Mouse (Mus musculus) monocyte, adult 5-6 weeks (primary cell): ENCODE measurements around the gene Arsa. TPM values are rescaled to one million over a fixed set of nuclear protein-coding genes. Genes with fewer than 3 reads are reported as not detected.
"Not testable (repeated sequence)": the region's sequence is repeated elsewhere in the genome, so short reads cannot be mapped to it uniquely, and the experiment has no call there.

Source experiments
- ATAC-seq: fragments of 153-309, 156-312 bp; replicated peaks from 2 replicates; pipeline ENCODE4 v1.8.0; 2017; ENCODE audit warnings: mild to moderate bottlenecking; ENCODE audit not compliant: low TSS enrichment, insufficient number of reproducible peaks, severe bottlenecking, poor library complexity, low FRiP score
- total RNA-seq: library from RNA; stranded (forward); fragments of 200-1000, 200-491, 200-594 nt; gene quantifications from 3 replicates; pipeline ENCODE4 v1.2.3, GENCODE M21; 2017

Gene Arsa
- total RNA-seq, 1 experiment from 2014 or later = 11.2 TPM

DNA sequence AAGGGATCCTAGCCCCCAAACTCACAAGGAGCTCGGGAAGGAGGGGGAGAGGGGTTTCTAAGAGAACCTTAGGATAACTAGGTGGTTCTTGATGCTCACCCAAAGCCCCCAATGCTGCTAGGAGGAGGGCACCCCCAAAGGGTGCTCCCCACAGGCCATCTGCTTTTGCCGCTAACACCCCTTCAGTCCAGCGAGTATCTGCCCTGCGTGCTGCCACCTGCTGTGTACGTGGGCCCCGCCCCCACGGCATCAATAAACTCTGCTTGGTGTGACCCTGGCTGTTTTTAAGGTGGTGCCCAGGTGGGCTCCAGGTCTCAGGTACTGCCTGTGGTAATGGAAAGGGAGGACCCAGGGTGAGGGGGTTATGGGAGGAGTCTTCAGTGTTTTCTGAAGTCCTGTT, 15.0 kb downstream of the Arsa start:
- ATAC-seq = no peak

DNA sequence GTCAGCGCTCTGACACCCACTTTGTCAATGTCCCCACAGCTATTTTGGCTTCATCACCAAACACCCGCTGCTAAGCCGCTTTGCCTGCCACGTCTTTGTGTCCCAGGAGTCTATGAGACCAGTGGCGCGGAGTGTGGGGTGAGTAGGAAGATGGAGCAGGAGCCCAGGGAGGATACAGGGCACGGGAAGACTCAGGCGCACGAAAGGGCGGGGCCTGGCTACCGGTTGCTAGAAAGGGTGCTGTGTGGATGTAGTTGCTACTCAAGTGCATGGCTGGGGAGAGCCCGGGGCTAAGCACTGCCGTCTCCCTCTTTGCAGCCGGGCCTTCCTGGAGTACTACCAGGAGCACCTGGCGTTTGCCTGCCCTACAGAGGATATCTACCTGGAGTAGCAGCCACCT, 15.9 kb downstream of the Arsa start:
- ATAC-seq = no peak

DNA sequence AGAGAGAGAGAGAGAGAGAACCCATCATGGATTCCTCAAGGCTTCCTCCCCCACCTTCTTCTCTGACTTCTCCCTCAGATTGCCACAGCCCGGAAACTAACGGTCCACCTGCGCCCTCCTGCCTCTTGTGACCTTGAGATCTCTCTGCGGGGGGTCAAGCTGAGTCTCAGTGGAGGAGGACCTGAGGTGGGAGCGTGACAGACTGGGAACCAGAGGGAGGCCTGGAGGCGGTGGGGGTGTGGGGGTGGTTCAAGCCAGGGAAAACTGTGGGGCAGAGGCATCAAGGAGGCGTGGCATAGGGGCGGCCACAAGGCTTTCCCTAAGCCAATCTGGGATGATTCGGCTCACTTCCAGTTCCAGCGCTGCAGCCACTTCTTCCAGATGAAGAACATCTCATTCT, 16.9 kb downstream of the Arsa start:
- no peak for ATAC-seq

DNA sequence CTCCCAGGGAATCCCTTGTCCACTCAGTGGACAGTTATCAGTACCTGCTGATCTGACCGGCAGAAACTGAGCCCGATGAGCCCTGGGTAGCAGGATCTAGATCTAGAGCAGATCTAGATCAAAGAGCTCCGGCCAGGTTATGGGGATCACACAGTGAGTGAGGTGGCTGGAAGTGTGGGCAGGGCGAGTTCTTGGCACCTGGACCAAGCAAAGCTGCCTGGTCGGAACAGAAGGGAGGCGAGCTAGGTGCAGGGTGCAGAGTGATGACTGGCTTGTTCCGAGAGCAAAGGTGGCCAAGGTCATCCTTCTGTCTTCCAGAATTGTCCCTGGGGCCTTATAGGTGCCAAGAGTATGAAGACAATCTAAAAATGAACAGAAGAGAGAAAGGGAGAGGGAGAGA, 17.4 kb downstream of the Arsa start:
- ATAC-seq = no peak

DNA sequence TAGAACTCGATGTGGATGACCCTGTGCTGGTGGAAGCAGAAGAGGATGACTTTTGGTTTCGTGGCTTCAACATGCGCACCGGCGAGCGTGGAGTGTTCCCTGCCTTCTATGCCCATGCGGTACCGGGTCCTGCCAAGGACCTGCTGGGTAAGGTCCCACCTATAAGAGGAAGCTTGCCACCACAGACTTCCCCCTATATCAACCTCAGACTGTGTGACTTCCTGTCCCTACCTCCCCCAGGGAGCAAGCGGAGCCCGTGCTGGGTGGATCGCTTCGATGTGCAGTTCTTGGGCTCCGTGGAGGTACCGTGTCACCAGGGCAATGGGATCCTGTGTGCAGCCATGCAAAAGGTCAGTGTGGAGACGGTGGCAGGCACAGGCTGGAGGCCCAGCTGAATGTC, 18.3 kb downstream of the Arsa start:
- no peak; the same call in 1 of the 2 replicates for ATAC-seq

DNA sequence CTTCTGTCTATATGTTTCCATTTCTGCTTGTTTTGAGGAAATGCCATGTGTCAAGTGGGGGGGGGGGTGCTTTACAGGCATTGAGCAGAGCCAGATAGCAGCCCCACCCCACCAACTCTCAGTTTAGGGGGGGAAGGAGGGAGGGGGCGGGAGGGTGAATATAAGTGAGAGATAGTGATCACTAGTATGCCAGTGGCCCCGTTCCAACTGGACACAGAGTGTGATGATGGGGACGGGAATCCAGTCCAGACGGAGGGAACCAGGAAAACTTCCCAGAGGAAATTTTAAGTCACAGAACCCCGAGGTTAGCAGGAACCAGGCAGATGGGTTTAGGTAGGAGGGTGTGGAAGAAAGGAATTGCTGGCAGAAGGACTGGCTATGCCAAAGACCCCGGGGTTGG, 21.6 kb downstream of the Arsa start:
- ATAC-seq = no peak

DNA sequence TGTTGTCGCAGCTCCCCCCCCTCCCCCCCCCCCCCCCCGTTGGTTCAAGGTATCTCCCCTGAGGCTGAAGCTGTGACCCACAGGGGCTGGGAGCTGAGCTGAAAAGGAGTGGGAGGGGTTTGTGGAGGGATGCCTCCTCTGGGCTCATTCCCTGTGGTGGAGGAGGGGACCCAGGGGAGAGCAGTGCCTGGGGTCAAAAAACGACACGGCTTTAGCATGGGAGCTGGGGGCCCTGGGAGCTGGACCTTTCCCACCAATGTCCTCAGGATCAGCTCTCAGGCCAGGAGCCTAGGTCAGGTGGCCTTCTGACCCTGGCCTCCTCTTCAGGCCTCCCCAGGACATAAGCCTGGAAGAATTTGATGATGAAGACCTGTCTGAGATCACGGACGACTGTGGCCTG, 22.4 kb downstream of the Arsa start:
- no peak for ATAC-seq

DNA sequence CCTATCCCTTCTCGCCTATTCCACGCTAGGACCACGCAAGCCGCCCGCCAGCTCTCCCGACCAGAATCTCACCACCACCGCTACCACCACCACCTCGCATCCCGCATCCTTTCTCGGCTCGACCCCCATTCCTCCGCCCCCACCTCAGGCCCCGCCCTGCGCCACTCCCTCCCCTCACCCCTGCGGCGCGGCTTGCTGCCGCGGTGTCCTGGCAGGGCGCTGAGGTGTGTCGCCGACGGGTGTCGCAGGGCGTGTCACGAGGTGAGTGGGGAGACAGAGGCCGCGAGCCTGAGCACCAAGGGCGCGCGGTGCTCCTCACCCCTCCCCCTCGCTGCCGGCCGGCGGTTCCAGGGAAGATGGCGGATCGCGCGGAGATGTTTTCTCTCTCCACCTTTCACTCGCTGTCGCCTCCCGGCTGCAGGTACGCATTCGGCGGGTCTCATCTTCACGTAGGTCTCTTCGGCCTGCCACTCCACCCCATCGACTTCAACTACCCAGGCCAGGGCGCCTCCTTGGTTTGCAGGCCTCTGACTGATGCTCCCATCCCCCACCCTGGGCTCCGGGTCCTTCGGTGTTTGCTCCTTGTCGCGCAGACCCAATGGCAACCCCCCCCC, 23.3 kb downstream of the Arsa start, which contains the start of gene Mapk8ip2:
TSS of gene Mapk8ip2 (plus strand) at position 49 of the 614 bp plus-strand sequence.
- ATAC-seq = no peak

DNA sequence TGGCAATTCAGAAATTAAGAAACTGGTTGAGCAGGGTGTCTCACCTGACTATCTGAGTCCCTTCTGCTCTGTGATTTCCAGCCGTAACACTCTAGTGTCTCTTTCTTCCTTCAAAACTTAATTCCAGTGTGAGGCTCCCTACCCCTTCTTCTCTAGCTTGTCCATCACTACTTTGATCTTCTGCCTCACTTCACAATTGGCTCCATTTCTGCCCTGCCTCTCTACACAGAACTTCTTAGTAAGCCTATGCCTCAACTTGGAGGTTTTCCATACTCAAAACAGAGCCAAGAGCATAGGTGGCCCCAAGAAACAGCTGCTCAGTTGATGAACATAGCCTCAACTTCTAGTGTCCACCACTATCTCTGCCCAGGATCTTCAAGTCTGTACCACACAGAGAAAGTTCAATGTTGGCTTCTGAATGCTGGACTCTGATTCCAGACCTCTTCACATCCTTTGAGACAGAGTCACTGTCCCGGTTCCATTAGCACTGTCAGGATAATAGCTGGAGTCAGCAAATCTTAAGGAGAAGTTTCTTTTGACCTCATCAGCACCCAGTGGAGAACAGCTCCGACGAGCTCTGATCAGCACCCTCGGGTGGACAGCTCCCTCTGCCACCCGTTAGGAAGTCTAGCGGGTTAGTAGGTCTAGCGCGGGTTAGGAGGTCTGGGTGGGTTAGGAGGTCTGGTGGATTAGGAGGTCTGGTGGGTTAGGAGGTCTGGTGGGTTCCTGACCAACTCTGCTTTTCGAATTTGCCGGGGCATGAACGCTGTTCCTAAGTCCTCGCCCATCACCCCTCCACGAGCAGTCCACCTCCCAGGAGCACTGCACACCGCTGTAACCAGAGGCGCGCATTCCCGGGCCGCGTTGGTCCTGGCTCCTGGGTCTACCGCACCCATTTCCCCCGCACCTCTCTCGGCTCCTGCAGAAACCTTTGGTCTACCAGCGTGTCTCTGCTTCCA, 24.0 kb downstream of the Arsa start:
- ATAC-seq = 0 out of 2 replicates have a peak, but pooled peaks have one; percentile 60

DNA sequence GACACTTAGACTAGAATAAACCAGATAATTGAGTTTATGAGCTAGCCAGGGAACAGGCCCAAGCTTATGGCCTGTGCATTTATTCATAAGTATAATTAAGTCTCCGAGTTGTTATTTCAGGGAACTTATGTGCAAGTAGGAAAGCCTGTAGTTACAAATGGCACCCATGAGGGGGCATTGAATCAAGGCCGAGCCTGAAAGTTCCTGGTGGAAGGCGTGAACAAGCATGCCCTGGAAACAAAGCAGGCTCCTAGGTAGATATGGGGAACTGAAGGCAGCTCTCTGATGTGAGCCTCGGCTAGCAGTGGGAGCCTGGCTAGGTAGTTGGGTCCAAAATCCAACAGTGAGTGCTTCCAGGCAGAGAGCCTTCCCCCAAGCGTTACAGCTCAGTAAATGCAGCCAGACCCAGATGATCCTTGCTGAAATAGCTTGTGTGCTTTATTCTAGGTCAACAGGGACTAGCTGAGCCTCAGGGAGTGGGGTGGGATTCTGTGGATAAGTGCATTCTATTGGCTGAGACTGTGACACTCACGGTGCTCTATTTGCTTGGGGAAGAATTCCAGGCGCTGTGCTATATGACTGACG, 34.6 kb downstream of the Arsa start:
- ATAC-seq = no peak

DNA sequence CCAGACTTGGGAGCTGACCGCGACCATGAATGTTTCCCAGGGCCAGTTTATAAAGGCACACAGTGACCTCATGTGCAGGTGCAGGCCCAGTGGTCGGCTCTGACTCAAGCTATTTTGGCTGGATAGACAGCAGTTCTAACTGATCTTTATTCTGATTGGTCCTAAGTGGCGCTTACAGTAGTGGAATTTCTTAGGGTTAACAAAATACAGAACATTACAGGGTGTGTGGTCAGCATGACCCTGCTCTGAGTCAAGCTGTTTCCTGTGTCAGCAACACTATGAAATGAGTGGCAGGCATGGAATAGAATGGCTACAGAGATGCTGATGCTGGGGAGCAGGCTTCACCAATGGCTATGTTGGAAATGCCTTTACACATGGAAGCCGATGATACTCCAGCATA, 41.3 kb downstream of the Arsa start:
- no peak for ATAC-seq

DNA sequence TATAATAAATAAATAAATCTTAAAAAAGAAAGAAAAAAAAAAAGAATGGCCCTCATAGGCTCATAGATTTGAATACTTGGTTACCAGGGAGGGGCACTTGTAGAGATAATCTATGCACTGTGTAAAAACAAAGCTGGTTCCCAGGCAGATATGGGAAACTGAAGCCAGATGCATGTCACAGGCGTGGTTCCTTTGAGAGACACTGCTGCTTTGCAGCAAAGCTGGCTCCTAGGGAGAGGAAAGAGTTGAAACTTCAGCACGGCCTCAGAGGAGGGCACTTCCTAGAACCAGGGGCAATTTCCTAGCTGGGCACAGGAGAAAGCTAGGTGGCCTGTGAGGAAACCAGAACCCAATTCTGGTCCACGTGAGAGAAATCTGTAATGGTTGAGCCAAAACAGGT, 43.1 kb downstream of the Arsa start:
- ATAC-seq = no peak

DNA sequence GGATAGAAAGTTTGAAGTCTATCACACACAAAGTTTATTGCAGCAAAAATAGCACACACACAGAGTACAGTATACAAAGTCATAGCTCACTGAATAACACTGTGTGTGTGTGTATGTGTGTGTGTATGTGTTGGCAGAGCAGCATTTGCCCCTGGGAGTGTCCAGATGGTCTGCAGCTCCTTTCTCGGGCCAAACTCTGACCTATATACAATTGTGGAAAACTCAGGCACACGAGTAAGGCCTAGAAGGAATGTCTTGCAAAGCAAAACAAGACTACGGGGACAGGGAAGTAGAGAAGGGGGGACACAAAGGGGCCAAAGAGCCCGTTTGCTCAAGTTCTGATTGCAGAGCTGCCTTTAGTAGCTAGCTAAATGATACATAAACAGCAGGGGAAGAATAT, 44.3 kb downstream of the Arsa start:
- no peak for ATAC-seq

DNA sequence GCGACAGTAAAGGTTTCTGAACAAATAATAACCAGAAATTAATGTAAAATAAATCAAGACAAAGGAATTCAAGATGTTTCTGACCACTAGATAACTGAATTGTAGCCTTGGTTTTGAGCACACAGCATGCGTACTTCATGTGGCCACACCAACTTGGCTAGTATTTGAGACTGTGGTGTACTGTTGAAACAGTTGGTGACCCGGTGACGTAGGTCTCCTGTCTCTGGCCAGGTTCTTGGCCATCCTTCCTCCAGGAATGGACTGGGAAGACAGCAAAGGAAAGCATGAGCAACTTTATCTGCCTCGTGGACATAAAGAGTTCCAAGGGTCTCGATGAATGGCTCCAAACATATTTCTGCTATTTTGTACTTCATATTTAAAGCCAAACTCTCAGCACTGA, 45.4 kb downstream of the Arsa start:
- no peak for ATAC-seq

DNA sequence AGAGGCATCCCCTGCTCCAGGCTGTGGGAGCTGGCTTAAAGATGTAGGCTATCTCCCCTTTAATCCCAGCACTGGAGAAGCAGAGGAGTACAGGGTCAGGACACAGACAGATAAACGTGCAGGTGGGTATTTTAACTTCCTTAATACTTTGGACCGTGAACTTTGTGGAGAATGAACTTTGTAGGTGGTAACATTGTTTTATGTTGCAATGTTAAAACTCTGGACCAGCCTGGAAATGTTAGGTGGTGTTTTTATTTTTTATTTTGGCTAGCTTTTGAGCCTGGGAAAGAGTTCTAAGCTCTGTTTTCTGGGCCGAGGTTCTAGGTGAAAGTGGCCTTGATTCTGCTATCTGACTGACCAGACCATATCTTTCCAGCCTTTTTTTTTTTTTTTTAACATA, 46.0 kb downstream of the Arsa start:
- ATAC-seq = no peak

DNA sequence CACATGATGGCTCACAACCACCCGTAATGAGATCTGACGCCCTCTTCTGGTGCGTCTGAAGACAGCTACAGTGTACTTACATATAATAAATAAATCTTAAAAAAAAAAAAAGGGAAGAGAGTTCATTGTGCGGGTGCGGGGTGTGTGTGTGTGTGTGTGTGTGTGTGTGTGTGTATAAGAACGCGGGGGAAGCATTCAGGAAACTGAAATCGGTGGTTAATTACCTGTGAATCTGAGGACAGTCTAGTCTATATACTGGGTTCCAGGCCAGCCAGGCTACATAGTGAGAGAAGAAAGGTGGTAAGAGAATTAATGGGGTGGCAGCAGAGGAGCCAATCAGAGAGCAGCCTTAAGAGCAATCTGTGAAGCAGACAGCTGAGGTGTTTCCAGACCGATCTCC, 46.5 kb downstream of the Arsa start:
- ATAC-seq = not testable (repeated sequence)

DNA sequence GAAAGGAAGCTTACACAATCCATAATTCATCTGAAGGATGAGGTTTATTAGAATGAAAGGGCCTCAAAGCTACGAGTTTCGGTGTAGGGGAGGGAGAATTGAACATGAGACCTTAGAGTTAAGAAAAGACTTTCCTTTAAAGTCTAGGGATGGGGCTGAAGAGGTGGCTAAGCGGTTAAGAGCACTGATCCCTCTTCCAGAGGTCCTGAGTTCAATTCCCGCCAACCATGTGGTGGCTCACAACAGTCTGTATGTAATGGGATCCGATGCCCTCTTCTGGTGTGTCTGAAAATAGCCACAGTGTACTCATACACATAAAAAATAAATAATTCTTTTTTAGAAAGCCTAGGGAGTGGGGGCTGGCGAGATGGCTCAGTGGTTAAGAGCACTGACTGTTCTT, 46.9 kb downstream of the Arsa start:
- ATAC-seq = no peak

DNA sequence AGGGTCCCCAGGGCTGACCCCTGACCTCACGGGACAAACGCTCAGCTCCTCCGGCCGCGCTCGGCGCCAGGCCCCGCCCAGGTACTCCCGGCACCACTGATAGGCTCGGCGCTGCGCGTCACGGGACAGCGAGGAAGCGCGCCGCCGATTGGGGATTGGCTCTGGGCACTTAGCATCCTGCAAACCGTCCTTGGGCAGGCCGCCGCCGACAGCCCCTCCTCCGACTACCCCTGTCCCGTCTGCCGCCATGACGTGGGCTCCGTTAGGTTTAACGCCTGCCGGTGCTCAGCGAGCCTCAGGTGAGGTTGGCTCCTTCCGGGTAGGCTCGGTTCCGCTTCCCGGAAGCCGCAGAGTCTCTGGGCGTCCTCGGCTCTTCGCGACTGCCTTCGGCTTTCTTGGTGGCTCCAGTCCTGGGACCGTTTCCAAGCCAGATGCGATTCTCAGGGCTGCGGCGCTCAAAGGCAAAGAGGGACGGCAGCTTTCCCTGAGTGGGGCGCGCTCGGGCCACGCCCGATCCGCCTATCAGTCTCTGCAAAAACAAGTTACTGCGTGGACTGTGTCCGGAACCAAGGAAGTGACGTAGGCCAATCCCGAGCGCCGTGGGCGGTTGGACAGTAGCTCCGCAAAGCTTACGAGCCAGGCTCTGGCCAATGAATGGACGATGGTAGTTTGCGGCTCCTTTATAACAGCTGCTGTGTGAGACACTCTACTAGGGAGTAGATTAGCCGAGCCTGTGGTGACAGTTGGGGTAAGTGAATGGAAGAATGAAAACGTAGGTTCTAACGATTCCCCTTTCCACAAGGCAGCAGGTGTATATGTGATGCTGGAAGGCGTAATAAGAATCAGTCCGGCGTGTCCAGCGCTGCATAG, 47.6 kb downstream of the Arsa start, which contains the start of the genes C730034F03Rik, Gm44502 and Chkb:
TSS of gene C730034F03Rik (plus strand) at position 238 of the 870 bp plus-strand sequence.
TSS of gene Gm44502 (minus strand) at position 345 of the 870 bp plus-strand sequence.
TSS of gene Chkb (minus strand) at position 557 of the 870 bp plus-strand sequence.
- peak; percentile 91 for ATAC-seq
